Mouse (Mus musculus): ENCODE measurements around the gene Kcne1.
A peak's percentile ranks its signal among the peaks of the same experiment; 100 is the strongest.

The Kcne1 gene

GRCm38 (mm10) chr16:92309126-92309525 is 50.1 kb downstream of the Kcne1 start:
- DNase-seq (ENCODE audit: low read depth, low spot score) = no peak

- DNase-seq (ENCODE audit: low read depth, low spot score) = no peak
These were observed 51.3 kb downstream of the Kcne1 start for GRCm38 (mm10) chr16:92307947-92308346.

GRCm38 (mm10) chr16:92305519-92305918 is 53.7 kb downstream of the Kcne1 start:
- no peak for DNase-seq (ENCODE audit: low read depth, low spot score)

- no peak for DNase-seq (ENCODE audit: low read depth, low spot score)
These were observed 56.8 kb downstream of the Kcne1 start for GRCm38 (mm10) chr16:92302506-92302905.

GRCm38 (mm10) chr16:92301989-92302388 is 57.3 kb downstream of the Kcne1 start:
- no peak for DNase-seq (ENCODE audit: low read depth, low spot score)

GRCm38 (mm10) chr16:92301412-92301806 is 57.9 kb downstream of the Kcne1 start:
- DNase-seq (ENCODE audit: low read depth, low spot score) = no peak

GRCm38 (mm10) chr16:92300649-92301411 is 58.4 kb downstream of the Kcne1 start, which contains the start of gene Smim11:
Smim11 (plus strand) TSS chr16:92301286.
- peak; percentile 94 for DNase-seq (ENCODE audit: low read depth, low spot score)
